Mouse (Mus musculus) stomach, embryonic 16.5 days (tissue): Measurements from ENCODE around the gene Pipox. TPM values are rescaled to one million over a fixed set of nuclear protein-coding genes. Genes with fewer than 3 reads are reported as not detected.

ENCODE experiments used
- ATAC-seq: fragments of 200-750 bp; cut with Nextera tagmentation; 2 replicates; pipeline ENCODE4 v1.8.0; 2017; ENCODE audit warnings: moderate number of reproducible peaks, moderate TSS enrichment; ENCODE audit not compliant: insufficient read depth, low FRiP score
- H3K27ac ChIP-seq: fragments of 300-500 bp; sonication (generic); 2 replicates; pipeline ENCODE4 v1.5.1; 2014; ENCODE audit warnings: low read length
- H3K27me3 ChIP-seq: fragments of 300-500 bp; sonication (generic); 2 replicates; pipeline ENCODE4 v1.6.1; 2014; ENCODE audit warnings: low read length, control low read depth, mixed read lengths; ENCODE audit not compliant: control insufficient read depth, insufficient read depth
- H3K36me3 ChIP-seq: fragments of 300-500 bp; sonication (generic); 2 replicates; pipeline ENCODE4 v1.6.1; 2014; ENCODE audit warnings: low read length; ENCODE audit not compliant: control insufficient read depth, insufficient read depth
- H3K4me1 ChIP-seq: fragments of 300-500 bp; sonication (generic); 2 replicates; pipeline ENCODE4 v1.6.1; 2014; ENCODE audit warnings: low read length, control low read depth, mixed read lengths; ENCODE audit not compliant: control insufficient read depth, insufficient read depth
- H3K4me2 ChIP-seq: fragments of 300-500 bp; sonication (generic); 2 replicates; pipeline ENCODE4 v1.6.1; 2014; ENCODE audit warnings: low read depth, low read length, mixed read lengths
- H3K4me3 ChIP-seq: fragments of 300-500 bp; sonication (generic); replicated peaks from 2 replicates; pipeline ENCODE4 v1.5.1; 2014; ENCODE audit warnings: mild to moderate bottlenecking, low read length
- H3K9ac ChIP-seq: fragments of 300-500 bp; sonication (generic); 2 replicates; pipeline ENCODE4 v1.6.1; 2014; ENCODE audit warnings: low read length
- H3K9me3 ChIP-seq: fragments of 300-500 bp; sonication (generic); replicated peaks from 2 replicates; pipeline ENCODE4 v1.6.1; 2016; ENCODE audit warnings: low read length, control low read depth; ENCODE audit not compliant: control insufficient read depth
- WGBS: fragments of 180-500 bp; shearing (Covaris S2); extraction: QIAGEN DNeasy Blood & Tissue Kit; methylation state at CpG from one replicate; pipeline ENCODE4 v1.1.7; 2014; 5-methylcytosine and 5-hydroxymethylcytosine counted together
- polyA plus RNA-seq: library from polyadenylated mRNA; unstranded; fragments of >200 nt; fragmentation: Nextera tagmentation; extraction: Ambion mirVana; gene quantifications from 2 replicates; pipeline ENCODE4 v1.2.1, GENCODE M21; 2015

Gene Pipox
- 20.8 and 23.5 TPM in 2 replicates for polyA plus RNA-seq

DNA sequence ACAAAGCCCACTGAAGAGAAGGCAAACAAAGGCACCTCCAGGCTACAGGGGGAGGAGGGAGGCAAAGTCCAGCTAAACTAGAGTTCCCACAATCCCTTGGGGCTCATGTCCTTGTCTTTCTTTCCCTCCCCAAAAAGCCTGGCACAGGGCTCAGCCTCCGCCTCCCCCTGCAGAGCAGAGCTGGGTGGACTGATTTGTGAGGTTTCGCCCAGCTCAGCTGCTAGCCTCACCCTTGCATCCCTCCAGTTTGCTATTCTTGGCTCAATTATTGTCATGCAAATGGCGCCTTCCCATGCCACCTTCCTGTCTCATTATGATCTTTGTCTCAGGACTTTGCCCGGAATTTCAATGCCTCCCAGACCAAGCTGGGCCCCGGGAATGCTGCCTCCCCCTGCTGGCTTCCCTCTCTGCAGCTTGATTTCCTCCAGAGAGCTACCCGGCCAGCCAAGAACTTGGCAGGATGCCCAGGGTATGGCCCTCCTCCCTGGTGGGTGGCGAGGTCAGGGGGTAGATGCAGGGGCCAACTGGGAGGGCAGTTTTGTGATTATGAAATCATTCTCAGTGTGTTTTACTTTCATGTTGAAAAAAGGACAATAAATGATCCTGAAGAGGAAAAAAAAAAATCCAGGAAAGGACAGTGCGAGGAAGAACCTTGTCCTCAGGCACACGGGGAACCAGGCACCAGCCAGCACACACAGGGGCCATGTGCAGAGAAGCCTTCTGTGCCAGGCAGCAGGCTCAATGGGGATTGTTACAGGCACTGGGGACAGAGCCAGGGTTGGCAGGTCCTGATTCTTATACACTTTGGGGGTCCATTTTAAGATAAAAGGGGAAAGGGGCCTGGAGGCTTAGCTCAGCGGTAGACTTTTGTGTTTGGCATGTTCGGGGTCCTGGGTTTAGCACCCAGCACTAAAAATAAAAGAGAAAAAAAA, at the start of gene Pipox:
Gene Pipox (minus strand): TSS at position 310 of the 932 bp plus-strand sequence.
- Histone ChIP-seq H3K27ac (peak within 1 kb of the TSS; percentile 87), H3K4me1 (peaks cover 29% of the 10 kb centered on the region), H3K9me3 (no peaks in the 10 kb centered on the region), H3K9ac (peak within 1 kb of the TSS; percentile 47), H3K27me3 (0 out of 2 replicates have a peak, but pooled peaks cover 5% of the 10 kb centered on the region), H3K4me3 (peak within 1 kb of the TSS; percentile 21), H3K4me2 (peak within 1 kb of the TSS; percentile 18), H3K36me3 (no peaks in the 10 kb centered on the region)
- 23% methylated on average over 11 of the region's 11 CpGs for WGBS
- ATAC-seq = peak; percentile 90

DNA sequence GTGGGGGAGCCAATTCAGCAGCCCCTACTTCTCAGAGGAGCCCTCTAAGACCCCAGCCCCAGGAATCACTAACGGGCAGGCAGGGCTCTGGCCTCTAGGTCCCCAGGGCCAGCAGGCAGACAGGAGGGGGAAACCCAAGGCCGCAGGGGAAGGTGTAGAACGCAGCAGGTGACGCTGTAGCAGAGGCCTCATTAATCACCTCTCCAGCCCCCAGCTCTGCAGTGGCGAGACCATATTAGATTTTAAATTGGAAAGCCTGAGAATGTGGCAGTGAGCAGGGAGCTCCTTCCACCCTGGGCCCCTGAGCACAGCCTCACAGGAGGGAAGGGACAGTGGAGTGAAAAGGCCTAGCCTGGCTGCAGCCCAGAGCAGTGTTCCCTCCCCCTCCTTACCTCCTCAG, 48.3 kb upstream of the Pipox start:
- no peak for ATAC-seq
- Histone ChIP-seq H3K27me3 (no peaks in the 10 kb centered on the region; the same call in none of the 2 replicates), H3K4me3 (no peak overlapping the region), H3K27ac (no peak overlapping the region), H3K9ac (no peak overlapping the region), H3K36me3 (no peaks in the 10 kb centered on the region), H3K4me2 (no peak overlapping the region), H3K4me1 (no peaks in the 10 kb centered on the region), H3K9me3 (no peaks in the 10 kb centered on the region)
- WGBS = 15% methylated on average over 5 of the region's 5 CpGs

DNA sequence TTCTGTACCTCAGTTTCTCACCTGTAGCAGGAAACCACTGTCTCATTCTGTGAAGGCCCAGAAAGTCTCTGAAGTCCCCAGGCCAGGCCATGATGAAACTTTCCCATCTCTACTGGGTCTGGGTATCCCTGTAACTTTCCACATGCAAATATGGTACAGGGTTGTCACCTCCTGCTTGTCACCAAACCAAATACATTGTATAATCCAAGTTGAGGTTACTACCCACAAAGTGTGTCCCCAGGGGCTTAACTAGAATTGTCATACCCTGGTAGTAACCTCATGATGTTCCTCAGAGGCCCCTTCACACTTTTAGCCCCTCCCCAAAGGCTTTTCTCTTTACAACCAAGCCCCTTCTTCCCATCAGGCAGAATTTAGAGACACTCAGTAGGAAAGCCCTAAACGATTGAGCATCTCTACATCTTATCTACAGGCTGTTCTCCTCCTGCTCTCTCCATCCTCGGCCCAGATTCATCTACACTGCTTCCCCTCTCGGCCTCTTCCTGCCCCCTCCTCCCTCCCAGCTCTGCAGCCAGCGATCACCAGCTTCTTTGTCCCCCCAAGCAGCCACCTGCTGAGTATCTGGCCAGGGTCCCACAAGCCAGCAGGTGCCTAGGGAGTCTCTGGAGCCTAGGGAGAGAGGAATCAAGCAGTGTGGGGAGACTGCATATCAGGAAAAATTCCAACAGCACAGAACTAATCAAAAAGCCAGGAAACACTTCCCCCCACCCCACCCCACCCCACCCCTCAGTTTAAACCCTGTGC, 43.9 kb upstream of the Pipox start:
- no peaks in the 10 kb centered on the region for H3K36me3 ChIP-seq
- ATAC-seq = no peak
- H3K4me2 ChIP-seq = no peak overlapping the region
- no peak overlapping the region for H3K27ac ChIP-seq
- peaks cover 27% of the 10 kb centered on the region for H3K27me3 ChIP-seq
- H3K9me3 ChIP-seq = no peaks in the 10 kb centered on the region
- H3K4me1 ChIP-seq = no peaks in the 10 kb centered on the region
- WGBS = 13% methylated on average over 4 of the region's 4 CpGs
- H3K9ac ChIP-seq = no peak overlapping the region
- no peak overlapping the region for H3K4me3 ChIP-seq

DNA sequence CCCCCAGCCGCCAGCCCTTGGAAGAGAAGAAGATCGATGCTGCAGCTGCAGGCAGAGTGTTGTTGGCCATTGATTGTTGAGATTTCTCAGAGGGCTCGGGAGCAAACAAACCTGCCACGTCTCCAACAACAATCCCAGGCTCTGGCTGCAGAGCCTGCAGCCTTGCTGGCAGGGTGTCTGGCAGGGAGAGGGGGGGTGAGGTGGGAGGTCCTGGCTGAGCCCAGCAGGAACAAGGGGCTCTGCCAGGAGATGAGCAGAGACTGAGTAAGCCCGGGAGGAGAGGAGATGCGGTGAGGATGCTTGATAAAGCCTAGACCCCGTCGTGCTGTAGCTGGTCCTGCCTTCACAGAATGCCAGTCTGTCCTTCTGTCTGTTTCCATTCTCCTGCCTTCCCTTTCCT, 43.0 kb upstream of the Pipox start:
- H3K4me3 ChIP-seq = no peak overlapping the region
- H3K27ac ChIP-seq = no peak overlapping the region
- H3K36me3 ChIP-seq = no peaks in the 10 kb centered on the region
- no peaks in the 10 kb centered on the region for H3K4me1 ChIP-seq
- H3K9me3 ChIP-seq = no peaks in the 10 kb centered on the region
- 5% methylated on average over 8 of the region's 8 CpGs for WGBS
- no peak overlapping the region for H3K9ac ChIP-seq
- H3K4me2 ChIP-seq = no peak overlapping the region
- no peak for ATAC-seq
- peaks cover 37% of the 10 kb centered on the region for H3K27me3 ChIP-seq

DNA sequence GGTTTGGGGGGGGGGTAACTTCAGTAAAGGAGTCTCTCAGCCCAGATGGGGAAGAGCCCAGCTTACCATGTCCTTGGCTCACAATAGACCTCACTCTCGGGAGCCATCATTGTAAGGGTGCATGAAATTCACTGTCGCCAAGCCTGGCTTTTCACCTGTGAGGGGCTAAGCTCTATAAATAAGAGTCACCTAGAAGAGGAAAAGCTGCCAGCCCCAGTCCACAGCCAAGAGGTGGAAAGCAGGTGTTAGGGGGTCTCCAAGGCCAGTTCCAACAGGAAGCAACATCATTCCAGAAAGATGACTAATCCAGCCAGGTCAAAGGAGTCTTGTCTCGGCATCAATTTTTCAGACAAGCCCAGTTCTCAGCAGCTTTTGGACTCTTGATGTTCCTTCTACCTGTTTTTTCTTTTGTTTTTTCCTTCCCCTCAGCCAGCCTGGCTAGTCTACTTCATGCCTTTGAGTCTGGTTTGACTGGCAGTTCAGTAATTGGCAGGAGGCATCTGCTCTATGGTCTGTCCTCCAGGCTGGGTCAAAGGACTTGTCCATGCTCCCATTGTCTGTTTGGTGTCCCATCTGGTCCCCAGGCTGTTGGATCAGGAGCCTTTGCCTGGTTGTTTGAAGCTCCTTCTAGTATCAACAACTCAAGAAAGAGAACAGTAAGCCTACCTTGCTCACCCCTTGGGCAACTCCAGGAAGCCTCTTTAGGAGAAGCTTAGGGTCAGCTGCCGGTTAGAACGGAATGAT, 40.8 kb upstream of the Pipox start:
- Histone ChIP-seq H3K36me3 (no peaks in the 10 kb centered on the region), H3K27me3 (peaks cover 48% of the 10 kb centered on the region), H3K27ac (no peak overlapping the region), H3K4me3 (no peak overlapping the region), H3K4me2 (no peak overlapping the region), H3K9me3 (no peaks in the 10 kb centered on the region), H3K4me1 (peaks cover 8% of the 10 kb centered on the region; the same call in 1 of the 2 replicates), H3K9ac (no peak overlapping the region)
- 53% methylated on average over 5 of the region's 5 CpGs for WGBS
- ATAC-seq = no peak

DNA sequence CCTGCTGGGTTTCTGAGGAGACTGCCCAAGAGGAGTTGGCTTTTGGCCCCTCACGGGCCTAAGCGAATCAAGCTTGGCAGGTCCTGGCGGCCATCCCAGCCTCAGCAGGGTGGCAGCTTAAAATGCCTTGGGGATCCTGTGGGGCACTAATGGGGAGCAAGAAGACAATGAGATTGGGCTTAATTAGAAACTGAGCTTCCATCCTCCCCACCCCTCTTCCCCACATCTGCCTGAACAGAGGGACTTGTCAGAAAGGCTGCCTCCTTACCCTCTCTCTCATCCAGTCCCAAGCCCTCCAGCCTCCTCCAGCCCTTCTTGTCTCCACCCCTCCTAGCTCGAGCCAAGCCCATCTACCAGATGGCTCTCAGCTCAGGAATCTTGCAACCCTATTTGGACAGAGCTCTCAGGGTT, 40.2 kb upstream of the Pipox start:
- Histone ChIP-seq H3K27me3 (peaks cover 48% of the 10 kb centered on the region), H3K9ac (no peak overlapping the region), H3K36me3 (no peaks in the 10 kb centered on the region), H3K27ac (no peak overlapping the region), H3K4me1 (peaks cover 8% of the 10 kb centered on the region; the same call in 1 of the 2 replicates), H3K9me3 (no peaks in the 10 kb centered on the region), H3K4me2 (no peak overlapping the region), H3K4me3 (no peak overlapping the region)
- no peak for ATAC-seq
- 4% methylated on average over 4 of the region's 4 CpGs for WGBS

DNA sequence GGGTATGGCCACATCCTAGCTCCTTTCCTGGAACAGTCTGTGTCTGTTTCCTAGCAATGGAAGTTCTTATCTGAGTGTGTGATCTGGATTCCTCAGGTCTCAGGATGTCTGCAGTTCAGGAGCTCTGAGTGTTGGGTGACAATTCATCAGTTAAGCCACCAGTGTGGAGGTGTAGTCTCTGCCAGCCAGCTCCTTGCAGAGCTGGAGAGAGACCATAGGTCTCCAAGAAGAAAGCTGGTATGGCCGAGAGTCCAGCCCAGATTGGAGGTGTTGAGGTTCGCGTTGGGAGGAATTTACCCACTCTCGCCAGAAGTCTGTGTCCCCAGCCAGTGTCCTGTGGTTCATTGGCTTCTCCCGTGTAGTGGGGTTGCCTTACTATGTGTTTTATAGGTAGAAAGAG, 38.7 kb upstream of the Pipox start:
- 39% methylated on average over 5 of the region's 5 CpGs for WGBS
- no peaks in the 10 kb centered on the region for H3K9me3 ChIP-seq
- H3K27me3 ChIP-seq = peaks cover 48% of the 10 kb centered on the region
- H3K4me1 ChIP-seq = peaks cover 8% of the 10 kb centered on the region; the same call in 1 of the 2 replicates
- H3K27ac ChIP-seq = no peak overlapping the region
- ATAC-seq = no peak
- no peak overlapping the region for H3K4me2 ChIP-seq
- no peak overlapping the region for H3K9ac ChIP-seq
- H3K4me3 ChIP-seq = no peak overlapping the region
- no peaks in the 10 kb centered on the region for H3K36me3 ChIP-seq

DNA sequence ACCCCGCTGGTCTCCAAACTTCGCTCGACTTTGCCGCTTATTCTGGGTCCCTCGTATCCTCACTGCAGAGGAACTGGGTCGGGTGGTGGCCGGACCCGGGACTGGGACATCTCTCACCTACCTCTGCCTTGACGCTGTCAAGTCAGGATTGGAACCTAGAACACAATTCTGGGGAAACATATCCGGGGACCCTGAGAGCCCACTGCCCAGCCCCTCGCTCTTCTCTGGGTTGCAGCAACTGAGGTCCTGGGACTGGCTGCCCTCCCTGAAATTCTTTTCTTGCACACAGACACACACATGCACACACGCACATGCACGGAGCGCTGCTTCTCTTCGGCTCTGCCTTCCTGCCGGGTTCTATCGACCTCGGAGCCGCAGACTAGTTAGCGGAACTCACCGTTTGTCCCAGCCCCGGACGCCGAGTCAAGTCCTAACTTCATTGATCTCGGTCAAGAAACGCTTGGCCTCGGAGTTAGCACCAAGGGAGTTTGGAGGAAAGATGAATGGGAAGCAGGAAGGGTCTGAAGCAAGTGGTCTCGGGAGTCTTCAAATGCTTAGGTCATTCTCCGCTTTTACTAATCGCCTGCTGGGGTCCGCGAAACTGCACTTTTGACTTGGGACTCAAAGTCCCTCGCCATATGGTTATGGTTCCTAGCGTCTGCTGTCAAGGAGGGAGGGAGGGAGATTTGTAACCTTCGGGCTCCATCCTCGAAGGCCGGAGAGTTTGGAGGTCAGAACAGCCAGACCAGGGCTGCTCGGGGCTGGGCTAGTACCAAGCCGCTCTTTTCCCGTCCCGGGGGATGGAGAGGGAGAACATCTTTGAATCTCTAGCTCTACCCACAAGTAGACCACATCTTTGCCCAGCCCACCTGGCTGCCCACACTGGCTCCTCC, 37.9 kb upstream of the Pipox start:
- no peaks in the 10 kb centered on the region for H3K36me3 ChIP-seq
- H3K27me3 ChIP-seq = peaks cover 46% of the 10 kb centered on the region
- H3K27ac ChIP-seq = no peak overlapping the region
- H3K4me3 ChIP-seq = peak overlapping the region; percentile 51
- H3K4me1 ChIP-seq = peaks cover 8% of the 10 kb centered on the region; the same call in 1 of the 2 replicates
- no peak for ATAC-seq
- H3K4me2 ChIP-seq = peak overlapping the region; percentile 94
- H3K9me3 ChIP-seq = no peaks in the 10 kb centered on the region
- WGBS = 2% methylated on average over 41 of the region's 41 CpGs
- no peak overlapping the region for H3K9ac ChIP-seq
